ENCODE assay signal across 18 mouse cellular contexts in the genomic region with DNA sequence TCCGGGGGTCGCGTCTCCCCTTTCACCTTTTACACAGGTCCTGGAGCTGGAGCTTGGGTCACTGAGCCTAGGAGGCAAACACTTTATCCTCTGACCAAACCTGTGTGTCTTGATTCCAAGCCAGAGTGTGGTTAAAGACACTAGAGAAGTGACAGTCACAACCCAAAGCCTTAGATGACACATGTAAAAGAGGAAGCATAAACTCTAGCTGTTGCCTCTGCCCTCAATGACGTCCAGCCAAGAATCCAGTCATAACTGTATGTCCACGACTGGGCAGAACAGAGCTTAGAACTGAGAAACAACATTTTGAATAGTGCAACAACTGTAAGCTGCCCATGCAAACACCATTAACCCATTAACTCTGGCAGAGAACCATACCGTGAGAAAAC.
DNase-seq lines count a peak whose midpoint lies in the region; ATAC-seq lines count a peak whose summit lies in the region.
"Had no signal": no experiment of that assay in that cellular context is flagged by ENCODE, and none has a peak within 500 bp of the region (broad histone marks: within the 10 kb centered on the region; RNA-seq: fewer than 3 reads in every experiment).

No protein-coding gene starts in this region.

- H3K27ac ChIP-seq in intestine, embryonic 16.5 days (ENCODE audit: low read length) = peak overlapping the region; percentile 66
- peak overlapping the region; percentile 47 for H3K27ac ChIP-seq in liver, embryonic 16.5 days (ENCODE audit: low read length)
- H3K27ac ChIP-seq: embryonic facial prominence, embryonic 15.5 days; forebrain, embryonic 13.5 days; gastrocnemius, adult 2 months; hindbrain, embryonic 12.5 days; layer of hippocampus, adult 2 months; midbrain, embryonic 10.5 days had no signal

- no peak overlapping the region for H3K9ac ChIP-seq in intestine, embryonic 16.5 days (ENCODE audit: low read depth, low read length)
- H3K9ac ChIP-seq in liver, embryonic 16.5 days (ENCODE audit: low read depth, low read length) = no peak overlapping the region
- H3K9ac ChIP-seq: embryonic facial prominence, embryonic 15.5 days; forebrain, embryonic 13.5 days; hindbrain, embryonic 12.5 days had no signal

- 49% methylated on average over 6 of the region's 6 CpGs for WGBS in intestine, embryonic 16.5 days
- WGBS in liver, embryonic 16.5 days (ENCODE audit: insufficient replicate concordance) = 40% methylated on average over 6 of the region's 6 CpGs

- H3K4me3 ChIP-seq in intestine, embryonic 16.5 days (ENCODE audit: low read length) = no peak overlapping the region
- no peak overlapping the region for H3K4me3 ChIP-seq in liver, embryonic 16.5 days (ENCODE audit: low read depth, low read length)
- H3K4me3 ChIP-seq: embryonic facial prominence, embryonic 15.5 days; forebrain, embryonic 13.5 days; gastrocnemius, adult 2 months; hindbrain, embryonic 12.5 days; layer of hippocampus, adult 2 months; midbrain, embryonic 10.5 days had no signal

- peak; percentile 27 for DNase-seq in embryo, embryonic 10.5 days (ENCODE audit: low spot score)
- no peak for DNase-seq in embryo, embryonic 9.5 days (ENCODE audit: extremely low spot score)
- peak; percentile 88 for DNase-seq in 416B (ENCODE audit: low read depth)
- no peak for DNase-seq in gastrocnemius, postnatal 10 days
- no peak for DNase-seq in gastrocnemius, postnatal 4 days (ENCODE audit: low spot score in 2 of 2)
- DNase-seq in adrenal gland, postnatal 4 days (ENCODE audit: low spot score in 2 of 2) = no peak
- DNase-seq: B cell, adult 2 months; cerebellum, adult 9-11 months; gastrocnemius, adult 2 months had no signal

- peaks cover 20% of the 10 kb centered on the region for H3K4me1 ChIP-seq in intestine, embryonic 16.5 days (ENCODE audit: control insufficient read depth, insufficient read depth, low read length)
- no peaks in the 10 kb centered on the region for H3K4me1 ChIP-seq in liver, embryonic 16.5 days (ENCODE audit: control insufficient read depth, low read depth, low read length)
- H3K4me1 ChIP-seq: embryonic facial prominence, embryonic 15.5 days had no signal

- H3K36me3 ChIP-seq in intestine, embryonic 16.5 days (ENCODE audit: control insufficient read depth, insufficient read depth, low read length) = no peaks in the 10 kb centered on the region
- no peaks in the 10 kb centered on the region for H3K36me3 ChIP-seq in liver, embryonic 16.5 days (ENCODE audit: control insufficient read depth, insufficient read depth)
- H3K36me3 ChIP-seq: embryonic facial prominence, embryonic 15.5 days; G1E; hindbrain, embryonic 12.5 days; midbrain, embryonic 10.5 days had no signal

- peak; percentile 21; the same call in 1 of the 2 replicates for ATAC-seq in intestine, embryonic 16.5 days
- no peak for ATAC-seq in liver, embryonic 16.5 days (ENCODE audit: low read depth)
- ATAC-seq: forebrain, embryonic 13.5 days had no signal

- no peak overlapping the region; the same call in 1 of the 2 replicates for H3K4me2 ChIP-seq in intestine, embryonic 16.5 days (ENCODE audit: low read depth, low read length)
- no peak overlapping the region for H3K4me2 ChIP-seq in liver, embryonic 16.5 days (ENCODE audit: low read depth, low read length)
- H3K4me2 ChIP-seq: embryonic facial prominence, embryonic 15.5 days; forebrain, embryonic 13.5 days; heart, embryonic 11.5 days; hindbrain, embryonic 12.5 days had no signal

- H3K9me3 ChIP-seq in intestine, embryonic 16.5 days (ENCODE audit: control insufficient read depth, low read length) = no peaks in the 10 kb centered on the region
- no peaks in the 10 kb centered on the region for H3K9me3 ChIP-seq in liver, embryonic 16.5 days (replicated peaks; ENCODE audit: control insufficient read depth, low read length)
- H3K9me3 ChIP-seq: embryonic facial prominence, embryonic 15.5 days; forebrain, embryonic 13.5 days; G1E; hindbrain, embryonic 12.5 days; midbrain, embryonic 10.5 days had no signal

- no peaks in the 10 kb centered on the region for H3K27me3 ChIP-seq in intestine, embryonic 16.5 days (replicated peaks; ENCODE audit: control insufficient read depth, insufficient read depth, low read length)
- H3K27me3 ChIP-seq in liver, embryonic 16.5 days (ENCODE audit: control insufficient read depth, insufficient read depth, low read depth, low read length) = no peaks in the 10 kb centered on the region
- H3K27me3 ChIP-seq: embryonic facial prominence, embryonic 15.5 days; forebrain, embryonic 13.5 days; hindbrain, embryonic 12.5 days had no signal

Comparison
In these comparisons a context has a peak if more than half of its experiments do, and no peak if none do; other contexts are left out.
1. DNase-seq: peak in embryo, embryonic 10.5 days (single experiment) and 416B (single experiment); none in embryo, embryonic 9.5 days (single experiment), gastrocnemius, postnatal 10 days (single experiment), gastrocnemius, postnatal 4 days (0 of 2) and adrenal gland, postnatal 4 days (0 of 2).